Mouse (Mus musculus) forelimb bud, embryonic 11.5 days (tissue): ENCODE measurements at regions not wholly inside any gene's neighbourhood (a gene's known extent, or its start where the extent isn't known, plus 50 kb on each side); places are given as distances from the start of the nearest gene placed in this dataset.

ENCODE experiments used
- DNase-seq: peaks from one replicate; pipeline ENCODE4 v3.0.0-alpha.2; 2012; ENCODE audit warnings: low read depth, low spot score

DNA sequence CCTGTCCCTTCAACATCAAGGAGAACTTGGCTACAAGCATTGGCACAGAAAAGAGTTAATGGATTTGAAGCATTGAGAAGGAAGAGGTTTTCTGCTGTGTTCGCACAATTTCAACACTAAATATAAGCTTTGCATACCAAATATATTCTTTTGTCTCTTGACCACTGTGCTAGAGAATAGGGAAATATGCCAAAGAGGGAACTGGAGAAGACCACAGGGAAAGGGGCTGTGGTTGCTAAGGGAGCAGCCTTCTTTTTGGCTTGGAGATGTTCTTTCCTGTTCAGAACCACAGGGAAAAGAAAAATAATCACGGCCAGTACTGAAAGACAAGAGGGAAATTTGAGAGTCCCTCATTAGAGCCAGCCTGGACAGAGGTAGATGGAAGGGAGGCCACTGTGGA lies 352.8 kb downstream of the Kctd12 start:
- DNase-seq, result no peak

DNA sequence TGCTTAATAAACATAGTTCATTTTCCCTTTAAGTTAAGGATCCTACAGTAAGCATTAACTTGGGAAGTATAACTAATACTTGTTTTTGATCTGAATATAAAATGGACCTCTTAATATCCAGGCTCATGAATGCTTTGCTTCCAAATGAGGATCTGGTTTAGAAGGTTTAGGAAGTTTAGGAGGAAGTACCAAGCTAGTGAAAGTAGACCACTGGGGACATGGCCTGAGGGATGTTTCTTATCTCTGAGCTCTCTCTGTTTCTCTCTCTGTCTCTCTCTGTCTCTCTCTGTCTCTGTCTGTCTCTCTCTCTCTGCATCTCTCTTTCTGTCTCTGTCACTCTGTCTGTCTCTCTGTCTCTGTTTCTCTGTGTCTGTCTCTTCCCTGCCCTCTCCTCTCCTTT lies 360.9 kb downstream of the Kctd12 start:
- DNase-seq, result no peak

DNA sequence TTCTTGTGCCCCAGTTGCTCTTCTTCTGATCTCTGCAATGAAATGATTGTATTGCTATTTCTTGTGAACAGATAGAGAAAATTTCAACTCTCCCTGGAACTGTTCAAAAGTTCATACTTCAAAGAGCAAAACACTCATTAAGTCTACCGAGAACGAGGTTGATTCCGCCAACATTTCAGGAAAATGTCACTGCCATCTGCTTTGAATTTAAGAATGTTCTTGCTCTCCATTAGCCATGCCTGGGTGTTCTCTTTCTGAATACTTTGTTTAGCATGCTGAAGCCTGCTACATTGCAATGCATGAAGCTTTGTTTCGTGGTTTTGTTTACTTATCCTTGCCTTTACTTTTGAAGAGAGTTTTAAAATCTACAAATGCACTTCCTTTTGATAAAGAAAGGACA lies 363.4 kb downstream of the Kctd12 start:
- peak; percentile 45 for DNase-seq

DNA sequence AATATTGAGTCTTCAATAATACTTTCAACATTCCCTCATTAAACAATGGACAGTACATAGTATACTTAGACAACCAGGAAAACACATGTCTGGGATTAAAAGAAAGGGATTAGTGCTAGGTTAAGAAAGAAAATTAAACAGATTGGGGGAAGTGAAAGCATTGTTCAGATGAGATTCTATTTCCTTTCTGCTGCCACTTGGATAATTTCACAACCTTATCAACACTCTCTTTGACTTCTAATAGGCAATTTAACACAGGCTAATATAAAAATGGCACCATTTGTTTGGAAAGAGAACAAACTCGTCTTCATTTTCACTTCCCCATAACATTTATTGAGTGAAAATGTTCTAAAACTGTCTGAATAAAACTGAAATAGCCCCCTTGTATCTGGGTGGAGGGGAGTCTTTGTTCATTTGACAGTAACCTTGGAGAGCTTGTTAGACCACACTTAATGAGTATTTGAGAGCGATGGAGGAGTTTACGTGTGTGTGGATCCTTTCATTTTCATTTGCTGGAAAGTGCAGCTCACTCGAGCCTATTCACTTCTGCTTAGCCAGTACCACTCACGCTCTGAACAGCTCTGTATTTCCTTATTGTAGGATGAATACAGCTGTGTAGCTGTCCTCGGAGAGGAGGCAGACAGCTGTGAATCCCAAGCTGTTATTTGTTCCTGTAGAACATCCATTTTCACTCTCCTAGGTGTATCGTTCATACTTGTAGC lies 366.7 kb downstream of the Kctd12 start:
- no peak for DNase-seq

DNA sequence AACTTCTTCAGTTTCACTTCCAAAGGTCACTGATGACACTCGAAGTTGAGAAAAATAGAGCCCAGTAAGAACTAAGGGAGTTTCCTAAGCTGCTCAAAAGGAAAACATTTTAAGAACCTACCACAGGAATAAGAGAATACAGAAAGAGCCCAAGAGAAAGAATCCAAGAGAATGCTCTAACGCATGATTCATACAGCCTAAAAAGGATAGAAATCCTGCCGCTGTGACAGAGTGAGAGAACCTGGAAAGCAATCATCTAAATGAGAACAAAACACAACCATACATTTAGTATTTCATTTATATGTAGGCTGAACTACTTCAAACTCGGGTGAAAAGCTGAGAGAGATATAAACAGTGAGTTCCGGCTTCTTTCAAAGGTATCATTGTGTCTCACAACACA lies 376.4 kb downstream of the Kctd12 start:
- no peak for DNase-seq

DNA sequence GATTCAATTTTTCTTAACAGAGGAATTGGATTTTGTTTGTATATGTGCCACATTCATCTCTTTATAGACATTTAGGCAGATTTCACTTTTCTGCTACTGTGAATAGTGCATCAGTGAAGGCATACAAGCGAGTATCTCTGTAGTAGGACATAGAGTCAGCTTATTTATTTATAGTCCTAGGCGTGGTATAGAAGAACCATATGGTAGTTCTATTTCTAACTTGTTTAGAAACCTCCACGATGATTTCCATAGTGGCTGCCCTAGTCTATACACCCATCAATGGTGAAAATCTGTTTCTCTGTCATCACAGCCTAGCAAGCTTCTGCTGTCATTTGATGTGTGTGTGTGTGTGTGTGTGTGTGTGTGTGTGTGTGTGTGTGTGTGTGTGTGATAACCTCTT lies 387.6 kb downstream of the Kctd12 start:
- no peak for DNase-seq

DNA sequence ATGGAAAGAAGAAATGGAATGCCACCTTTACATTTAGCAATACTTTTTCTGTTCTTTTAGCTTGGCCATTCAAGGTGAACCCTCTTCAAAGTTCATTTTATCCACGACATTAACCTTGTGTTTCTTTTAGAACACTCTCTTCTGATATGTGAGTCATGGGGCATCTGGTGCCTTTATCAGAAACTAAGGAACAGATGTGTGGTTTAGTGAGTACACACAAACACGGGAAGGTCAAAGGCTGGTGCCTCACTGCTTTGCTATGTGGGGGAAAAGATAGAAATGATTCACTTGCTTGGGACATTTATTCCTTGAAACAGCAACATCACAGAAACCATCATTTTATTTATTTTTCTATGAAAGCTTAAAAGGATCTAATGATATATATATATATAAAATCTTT lies 428.7 kb downstream of the Kctd12 start:
- DNase-seq, result no peak

DNA sequence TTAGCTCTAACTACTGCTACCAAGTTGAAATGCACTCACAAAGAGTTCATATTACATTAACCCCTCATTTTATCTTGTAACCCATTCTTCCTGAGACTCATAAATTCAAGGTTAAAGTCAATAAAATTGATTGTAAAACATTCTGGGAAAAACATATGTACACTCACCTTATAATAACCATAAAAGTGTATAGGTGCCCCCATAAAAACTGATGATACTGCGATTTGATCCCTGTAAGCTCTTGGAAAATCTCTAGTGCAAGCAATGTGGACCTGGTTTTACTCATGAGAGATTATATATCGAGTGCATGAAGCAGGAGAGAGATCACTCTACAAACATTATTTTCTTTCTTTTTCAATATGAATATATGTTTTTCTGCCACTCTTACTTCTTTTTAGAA lies 429.8 kb downstream of the Kctd12 start:
- DNase-seq, result peak; percentile 8

DNA sequence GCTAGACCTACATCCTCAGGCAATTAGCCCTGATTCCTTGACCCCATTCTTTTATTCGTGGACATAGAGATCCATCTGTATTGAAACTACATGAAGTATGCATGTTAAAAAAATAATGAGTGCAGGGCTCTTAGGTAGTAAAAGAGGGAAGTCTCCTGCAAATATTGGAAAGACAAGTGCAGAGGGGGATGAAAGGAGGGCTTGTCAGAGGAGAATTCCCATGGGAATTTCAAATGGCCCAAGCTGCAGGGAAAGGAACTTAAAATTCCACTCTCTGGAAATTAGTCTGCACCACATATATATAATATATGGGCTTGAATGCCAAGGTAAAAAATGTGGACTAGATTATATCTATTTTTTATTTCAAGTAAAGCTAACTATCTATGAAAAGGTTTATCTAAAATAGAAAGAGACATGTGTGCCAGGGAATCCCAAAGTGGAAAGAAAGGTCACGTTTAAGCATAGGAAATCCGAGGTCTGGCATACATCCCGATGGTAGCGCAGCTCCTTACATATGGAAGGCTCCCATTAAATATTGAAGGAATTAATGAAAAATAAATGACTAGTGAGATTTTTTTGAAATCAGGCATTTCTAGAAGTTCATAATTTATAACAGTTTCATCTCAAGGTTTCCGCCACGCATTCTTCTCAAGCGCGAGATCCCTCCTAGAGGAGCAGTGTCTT lies 457.4 kb downstream of the Kctd12 start:
- no peak for DNase-seq

DNA sequence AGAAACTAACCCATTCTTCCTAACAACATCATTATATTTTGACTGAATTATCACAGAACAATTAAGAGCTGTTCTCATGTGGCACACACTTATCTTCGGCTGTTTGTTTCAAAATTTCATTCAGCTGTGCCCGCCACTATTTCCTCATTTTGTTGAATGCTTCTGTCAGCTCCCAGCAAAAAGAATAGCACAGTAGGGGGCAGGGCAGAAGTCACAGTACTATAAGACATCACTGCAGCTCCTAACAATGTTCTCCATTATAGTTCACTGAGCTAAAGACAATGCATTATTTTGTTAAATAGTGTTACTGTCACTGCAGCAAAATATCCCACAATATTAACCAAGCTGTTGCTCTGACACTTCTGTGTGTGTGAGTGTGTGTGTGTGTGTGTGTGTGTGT lies 465.7 kb downstream of the Kctd12 start:
- DNase-seq, result no peak

DNA sequence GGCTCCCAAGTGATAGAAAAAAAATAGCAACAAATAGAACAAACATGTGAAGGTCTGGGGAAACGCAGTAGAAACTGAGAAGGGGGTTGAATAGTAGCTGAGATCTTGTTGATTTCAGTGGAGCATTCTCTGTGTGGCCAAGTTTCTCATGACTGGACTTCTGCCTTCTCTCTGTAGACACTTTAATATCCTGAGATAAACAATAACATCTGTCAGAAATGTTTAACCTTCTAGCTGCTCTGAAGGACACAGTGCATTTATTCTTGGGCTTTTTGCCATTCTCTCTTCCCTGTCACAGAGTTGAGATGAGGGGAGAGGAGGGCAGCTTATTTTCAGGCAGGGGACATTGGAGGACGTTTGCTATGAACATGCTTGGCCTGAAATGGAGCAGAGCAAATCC lies 467.9 kb downstream of the Kctd12 start:
- DNase-seq, result no peak

DNA sequence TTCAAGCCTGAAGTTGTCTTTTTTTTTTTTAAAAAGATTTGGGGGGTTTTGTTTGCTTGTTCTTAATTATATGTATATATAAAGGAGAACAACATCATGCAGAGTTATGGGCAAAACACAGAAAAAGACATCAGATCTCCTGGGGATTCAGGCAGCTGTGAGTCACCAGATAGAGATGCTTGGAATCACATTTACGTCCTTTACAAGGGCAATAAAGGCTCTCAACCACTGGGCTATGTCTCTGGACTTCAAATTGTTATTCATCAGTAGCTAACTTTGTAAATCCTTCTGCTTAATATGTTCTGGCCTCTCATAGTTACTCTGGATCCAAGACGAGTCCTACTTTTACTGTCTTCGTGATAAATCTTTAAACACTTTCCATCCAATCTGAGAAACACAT lies 469.8 kb downstream of the Kctd12 start:
- DNase-seq, result no peak

DNA sequence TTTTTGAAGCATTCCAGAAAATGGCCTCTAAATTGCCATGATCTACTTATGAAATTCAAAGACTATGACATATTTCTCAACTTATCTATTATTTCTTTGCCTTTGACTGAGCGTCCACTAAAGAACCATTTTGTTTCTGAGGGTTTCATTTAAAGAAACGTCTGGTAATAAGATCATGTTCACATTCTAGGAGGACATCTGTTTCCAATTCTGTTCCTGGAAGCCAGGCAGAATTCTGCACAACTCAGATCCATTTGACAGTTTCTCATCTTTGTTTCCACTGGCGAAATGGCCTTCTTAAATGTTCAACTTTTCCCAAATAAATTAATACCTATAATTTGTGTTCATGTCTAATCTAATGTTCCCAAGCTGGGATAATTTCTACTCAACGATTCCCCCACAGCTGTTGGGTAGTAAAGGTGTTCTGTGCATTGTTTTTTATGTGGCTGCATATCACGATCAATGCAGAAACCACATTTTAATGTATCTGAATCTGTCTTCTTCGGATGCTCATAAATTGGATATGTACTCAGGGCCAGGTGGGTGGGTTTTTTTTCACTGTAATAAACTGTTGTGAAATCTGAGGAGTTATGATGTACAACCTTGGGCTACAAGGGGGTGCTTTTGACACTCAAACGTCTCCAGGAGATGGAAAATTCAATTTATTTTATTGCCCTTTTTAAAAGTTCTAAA lies 470.6 kb downstream of the Kctd12 start:
- peak; percentile 69 for DNase-seq

DNA sequence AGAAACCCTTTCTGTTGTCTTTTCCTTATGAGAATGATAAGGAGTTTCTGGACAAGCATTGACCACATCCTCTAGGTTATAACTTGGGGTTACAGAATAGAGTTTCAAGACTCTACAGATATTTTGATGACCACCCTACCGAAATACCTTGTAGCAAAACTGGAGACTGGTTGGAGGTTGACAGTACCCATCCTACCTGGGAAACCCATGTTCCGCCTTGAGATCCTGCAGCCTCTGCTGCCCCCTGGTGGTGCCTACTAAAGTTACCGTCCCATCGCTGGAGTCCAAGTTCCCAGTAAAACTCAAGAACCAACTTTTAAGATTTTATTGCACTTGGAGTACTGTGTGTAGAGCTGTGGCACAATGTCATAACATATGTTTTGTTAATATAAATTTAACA lies 472.1 kb downstream of the Kctd12 start:
- DNase-seq, result peak; percentile 63

DNA sequence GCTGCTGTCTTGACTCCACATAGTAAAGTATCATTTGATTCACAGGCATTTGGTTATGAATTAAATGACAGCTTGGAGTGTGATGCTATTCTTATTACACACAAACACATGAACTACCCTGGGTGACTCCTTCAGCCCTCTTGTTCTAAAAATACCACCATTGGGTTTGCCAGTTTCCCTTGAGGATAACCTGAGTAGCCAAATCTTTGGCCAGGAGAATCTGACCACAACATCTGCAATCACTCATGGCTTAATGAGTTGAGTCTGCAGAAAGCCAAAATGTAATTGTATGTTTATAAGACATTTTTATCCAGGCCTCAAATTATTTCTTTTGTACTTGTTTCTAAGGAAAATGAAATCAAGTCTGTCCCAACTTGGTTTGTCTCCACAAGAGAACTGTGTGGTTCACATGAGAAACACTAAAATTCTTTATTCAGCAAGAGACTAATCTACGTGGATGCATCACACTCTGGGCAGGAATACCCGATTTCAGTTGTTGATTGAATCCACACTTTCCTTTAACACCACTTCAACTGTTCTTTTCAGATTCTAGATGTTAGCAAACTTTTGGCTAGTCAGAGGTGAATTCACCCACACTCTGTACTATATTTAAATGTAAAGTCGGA lies 476.6 kb downstream of the Kctd12 start:
- DNase-seq, result peak; percentile 35

DNA sequence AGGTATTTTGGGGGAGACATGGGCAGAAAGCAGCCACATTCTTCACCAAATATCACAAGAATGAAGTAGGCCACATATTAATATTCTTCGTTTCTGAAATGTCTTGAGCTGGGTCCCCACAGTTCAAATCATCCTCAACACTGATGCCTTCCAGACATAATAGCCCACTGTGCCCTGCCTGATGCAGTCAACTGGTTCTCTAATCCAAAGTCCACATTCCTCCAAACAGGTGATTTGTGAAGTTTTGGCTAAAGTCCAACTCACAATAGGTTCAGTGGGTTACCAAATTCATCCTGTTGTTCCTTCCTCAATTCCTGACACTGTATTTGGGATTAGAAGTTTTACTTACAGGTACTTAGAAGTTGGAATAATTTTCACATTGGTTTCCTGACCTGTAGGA lies 485.3 kb downstream of the Kctd12 start:
- no peak for DNase-seq

DNA sequence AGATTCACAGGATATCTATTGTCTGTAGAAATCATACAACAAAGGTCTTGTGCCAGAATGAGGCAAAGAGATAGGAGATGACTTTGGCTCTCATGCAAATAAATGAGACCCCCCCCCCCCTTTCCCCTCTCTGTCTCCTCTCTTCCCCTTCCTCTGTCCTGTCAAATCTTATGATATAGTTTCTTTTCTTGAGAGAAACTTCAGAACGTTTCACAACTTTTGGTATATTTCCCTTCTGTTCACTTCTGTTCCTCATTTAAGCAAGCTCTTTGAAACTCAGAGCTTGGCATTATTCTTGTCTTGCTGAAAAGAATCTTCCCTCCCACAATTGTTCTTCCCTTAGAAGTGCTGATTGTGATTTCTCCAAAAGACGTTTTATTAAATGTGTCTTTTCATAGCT lies 490.1 kb downstream of the Kctd12 start:
- DNase-seq, result no peak

DNA sequence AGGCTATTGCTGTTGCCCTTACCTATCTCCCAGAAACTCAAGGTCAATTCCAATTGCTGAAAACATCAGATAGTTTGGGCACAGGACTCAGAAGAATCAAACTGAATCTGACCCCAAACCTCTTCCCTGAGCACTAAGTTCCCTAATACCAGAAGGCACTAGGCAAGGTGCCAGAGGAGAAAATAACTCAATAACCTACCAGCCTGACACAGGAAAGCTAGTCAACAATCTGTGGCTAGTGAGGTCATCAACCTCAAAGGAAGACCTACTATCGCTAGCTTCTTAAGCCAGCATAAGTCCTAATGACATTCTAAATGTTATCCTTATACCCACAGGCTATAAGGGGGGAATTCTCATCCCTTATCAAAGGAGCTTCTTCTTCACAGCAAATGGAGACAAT lies 491.2 kb downstream of the Kctd12 start:
- DNase-seq, result no peak

DNA sequence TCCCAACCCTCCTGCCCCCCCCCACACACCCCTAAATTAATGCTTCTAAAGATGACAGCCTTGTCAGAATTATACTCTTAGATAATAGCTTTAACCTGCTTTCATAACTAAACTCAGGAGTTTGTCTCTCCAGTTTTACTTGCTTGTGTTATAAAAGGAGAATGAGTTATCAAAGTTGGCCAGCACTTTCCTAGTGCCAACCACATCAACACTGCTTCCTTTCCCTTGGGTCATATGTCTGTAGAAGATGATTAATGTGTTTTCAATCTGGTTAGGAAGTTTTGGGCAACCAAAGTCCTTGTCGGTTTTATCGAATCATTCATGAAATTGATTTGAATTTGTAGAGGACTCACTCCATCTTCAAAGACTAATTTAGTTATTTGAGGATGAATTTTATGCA lies 505.3 kb downstream of the Kctd12 start:
- no peak for DNase-seq

DNA sequence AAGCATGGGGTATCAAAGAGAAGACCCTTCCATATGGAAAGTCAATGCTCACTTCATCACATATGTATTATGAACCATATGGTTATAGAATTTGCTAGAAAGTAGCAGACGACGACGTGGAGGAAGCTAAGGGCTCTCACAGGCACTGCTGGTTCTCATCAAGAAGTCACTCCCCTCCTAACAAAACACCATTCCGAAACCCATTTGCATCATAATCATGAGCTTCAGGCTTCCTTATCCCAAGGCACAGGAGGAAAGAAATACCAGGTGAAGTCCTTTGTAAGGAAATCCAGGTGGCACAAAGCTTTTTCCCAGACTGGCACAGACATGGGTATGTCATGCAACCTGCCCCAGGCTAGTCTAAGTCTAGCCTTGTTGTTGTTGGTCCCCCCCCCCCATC lies 513.1 kb downstream of the Kctd12 start:
- DNase-seq, result peak; percentile 23

DNA sequence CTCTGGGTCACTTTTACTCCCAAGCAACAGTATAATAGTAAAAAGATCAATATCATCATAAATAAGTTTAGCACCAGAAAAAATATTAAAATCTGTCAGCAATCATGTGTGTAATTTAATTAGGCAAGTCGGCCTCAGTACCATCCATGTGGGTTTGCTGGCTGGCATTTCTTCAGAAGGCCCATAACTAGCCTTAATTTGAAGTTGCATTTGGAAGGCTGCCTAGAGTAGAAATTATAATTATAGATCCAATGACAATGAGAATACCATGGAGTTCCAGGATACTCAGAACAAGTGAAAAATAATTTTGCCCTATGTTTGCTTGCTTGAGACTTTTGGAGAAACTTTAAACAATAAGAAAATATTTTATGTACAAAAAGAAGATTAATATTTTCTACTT lies 521.4 kb downstream of the Kctd12 start:
- DNase-seq, result no peak

DNA sequence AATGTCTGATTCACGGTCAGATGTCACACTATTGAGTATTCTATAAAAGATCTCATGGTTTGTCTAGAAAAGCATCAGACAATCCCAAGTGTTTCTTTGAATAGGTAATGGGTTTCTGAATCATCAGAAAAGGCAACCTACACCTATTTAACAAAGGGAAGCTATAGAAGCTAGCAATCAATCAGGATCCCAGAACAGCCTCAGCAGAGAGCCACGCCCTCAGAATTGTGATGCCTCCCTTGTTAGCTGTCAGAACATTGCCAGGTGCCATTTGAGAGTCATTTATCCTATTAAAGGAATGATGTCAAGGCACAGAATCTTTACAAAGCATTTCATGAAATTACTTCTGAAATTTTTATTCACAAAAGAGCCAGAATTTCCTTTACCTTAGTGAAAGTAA lies 542.7 kb downstream of the Kctd12 start:
- DNase-seq, result no peak
